ENCODE assay signal across 30 mouse cellular contexts in the genomic region with DNA sequence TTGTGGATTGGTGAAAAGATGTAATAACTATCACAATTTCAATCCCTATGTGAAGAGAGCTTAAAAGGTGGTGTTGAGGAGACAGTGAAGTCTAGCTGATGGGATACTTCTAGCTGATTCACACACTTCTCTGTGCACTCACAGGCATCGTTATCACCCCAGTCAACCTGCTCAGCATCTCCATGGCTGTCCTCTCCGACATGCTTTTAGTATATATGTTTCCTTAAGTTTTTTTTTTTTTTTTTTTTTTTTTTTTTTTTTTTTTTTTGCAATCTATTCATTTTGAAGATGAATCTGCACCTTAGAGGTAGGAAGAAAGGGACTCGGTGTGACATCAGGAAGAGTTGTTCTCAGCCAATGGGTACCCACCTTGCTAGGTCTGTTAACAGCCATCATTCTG.
"Had no signal": no experiment of that assay in that cellular context is flagged by ENCODE, and none has a peak within 500 bp of the region (broad histone marks: within the 10 kb centered on the region; RNA-seq: fewer than 3 reads in every experiment).

No protein-coding gene starts in this region.

- H3K4me1 ChIP-seq: liver, embryonic 12.5 days; liver, embryonic 13.5 days; liver, embryonic 15.5 days; lung, embryonic 15.5 days; midbrain, embryonic 10.5 days; midbrain, embryonic 12.5 days; midbrain, embryonic 15.5 days had no signal

- H3K9ac ChIP-seq: limb, embryonic 12.5 days; limb, embryonic 13.5 days; limb, embryonic 15.5 days; liver, embryonic 12.5 days; liver, embryonic 13.5 days; liver, embryonic 14.5 days; liver, embryonic 15.5 days; liver, postnatal 0 days; lung, embryonic 14.5 days; lung, embryonic 15.5 days; midbrain, embryonic 12.5 days; midbrain, embryonic 13.5 days; midbrain, embryonic 15.5 days had no signal

- H3K4me2 ChIP-seq: limb, embryonic 12.5 days; limb, embryonic 13.5 days; limb, embryonic 15.5 days; liver, embryonic 11.5 days; liver, embryonic 12.5 days; liver, embryonic 13.5 days; liver, embryonic 15.5 days; lung, embryonic 14.5 days; lung, embryonic 15.5 days; midbrain, embryonic 11.5 days; midbrain, embryonic 12.5 days; midbrain, embryonic 13.5 days; midbrain, embryonic 15.5 days had no signal

- H3K9me3 ChIP-seq: limb, embryonic 10.5 days; limb, embryonic 12.5 days; limb, embryonic 13.5 days; limb, embryonic 15.5 days; liver, embryonic 12.5 days; liver, embryonic 13.5 days; liver, embryonic 15.5 days; lung, embryonic 15.5 days; megakaryocyte, embryonic 14.5 days; midbrain, embryonic 10.5 days; midbrain, embryonic 12.5 days; midbrain, embryonic 13.5 days; midbrain, embryonic 15.5 days had no signal

- H3K4me3 ChIP-seq: limb, embryonic 10.5 days; limb, embryonic 12.5 days; limb, embryonic 13.5 days; limb, embryonic 15.5 days; liver, embryonic 12.5 days; liver, embryonic 13.5 days; liver, embryonic 15.5 days; lung, embryonic 15.5 days; megakaryocyte, embryonic 14.5 days; midbrain, embryonic 10.5 days; midbrain, embryonic 12.5 days; midbrain, embryonic 13.5 days; midbrain, embryonic 15.5 days; myocyte had no signal

- DNase-seq: left cerebral cortex, postnatal 4 days; liver; liver, embryonic 13.5 days; liver, postnatal 0 days; lung, adult 18-20 months; lung, adult 2 months; lung, embryonic 14.5 days; lung, postnatal 10 days; lung, postnatal 14 days; lung, postnatal 36 days; lung, postnatal 4 days; midbrain, embryonic 14.5 days had no signal

- H3K27me3 ChIP-seq: limb, embryonic 12.5 days; limb, embryonic 13.5 days; limb, embryonic 15.5 days; liver, embryonic 12.5 days; liver, embryonic 13.5 days; liver, embryonic 15.5 days; lung, embryonic 15.5 days; megakaryocyte, embryonic 14.5 days; midbrain, embryonic 12.5 days; midbrain, embryonic 13.5 days; midbrain, embryonic 15.5 days had no signal

- H3K27ac ChIP-seq: limb, embryonic 10.5 days; limb, embryonic 12.5 days; limb, embryonic 13.5 days; limb, embryonic 15.5 days; liver, embryonic 12.5 days; liver, embryonic 13.5 days; liver, embryonic 14.5 days; liver, embryonic 15.5 days; lung, embryonic 15.5 days; midbrain, embryonic 10.5 days; midbrain, embryonic 12.5 days; midbrain, embryonic 13.5 days; midbrain, embryonic 15.5 days had no signal

- H3K36me3 ChIP-seq: midbrain, embryonic 15.5 days had no signal

- ATAC-seq: liver, embryonic 12.5 days; liver, postnatal 0 days; lung, postnatal 0 days; midbrain, embryonic 13.5 days; midbrain, embryonic 15.5 days; midbrain, embryonic 16.5 days had no signal
